Mouse (Mus musculus) heart, postnatal 0 days (tissue): Measurements from ENCODE around the gene 4930451I11Rik.

Experiments
- CTCF ChIP-seq: IDR thresholded peaks from 2 replicates; pipeline ENCODE4 v1.5.1; 2016; ENCODE audit warnings: antibody characterized with exemption, control low read depth, low read depth
- EP300 ChIP-seq: IDR thresholded peaks from 2 replicates; pipeline ENCODE4 v1.6.1; 2016; ENCODE audit warnings: antibody characterized with exemption, low read depth

DNA sequence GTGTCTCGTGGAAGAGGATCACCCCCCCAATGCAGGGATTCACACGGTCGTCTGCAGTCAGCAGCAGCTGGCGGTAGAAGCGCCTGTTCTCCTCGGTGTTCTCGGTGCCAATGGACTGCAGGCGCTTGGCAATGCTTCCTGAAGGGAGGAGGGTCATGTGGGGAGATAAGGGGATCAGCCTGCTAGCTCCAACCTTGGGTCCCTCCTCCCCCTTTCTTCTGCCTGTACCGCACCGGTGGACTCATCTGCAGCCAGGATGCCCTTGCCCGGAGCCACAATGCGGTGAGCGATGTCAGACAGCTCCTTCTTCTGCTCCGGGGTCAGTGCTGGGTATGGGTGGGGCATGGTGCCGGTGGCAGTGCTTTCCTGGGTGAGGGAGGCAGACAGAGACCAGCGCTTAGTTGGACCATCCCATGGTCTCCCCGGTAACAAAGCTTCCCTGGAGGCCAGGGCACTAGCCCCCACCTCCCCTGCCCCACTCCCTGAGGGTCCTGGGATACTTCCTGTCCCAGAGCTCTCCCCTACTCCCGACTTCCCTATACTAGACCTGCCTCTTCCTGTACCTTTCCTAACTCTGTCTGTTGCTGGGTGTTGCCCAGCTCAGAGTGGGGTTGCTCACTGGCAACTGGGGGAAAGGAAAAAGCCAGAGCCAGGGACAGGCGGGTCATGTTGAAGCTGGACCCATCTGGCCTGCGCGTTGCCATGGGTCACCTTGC, 33.9 kb downstream of the 4930451I11Rik start, which contains the start of gene Fam57b:
- peak; percentile 48; the same call in 1 of the 2 replicates for TF ChIP-seq EP300
- TF ChIP-seq CTCF, result no peak
